Mouse (Mus musculus) ovary, postnatal 36 days (tissue): ENCODE measurements at regions not wholly inside any gene's neighbourhood (a gene's known extent, or its start where the extent isn't known, plus 50 kb on each side); places are given as distances from the start of the nearest gene placed in this dataset.

Source experiments
- DNase-seq: peaks from one replicate; pipeline ENCODE4 v3.0.0; 2022; ENCODE audit warnings: low spot score, mixed read lengths

DNA sequence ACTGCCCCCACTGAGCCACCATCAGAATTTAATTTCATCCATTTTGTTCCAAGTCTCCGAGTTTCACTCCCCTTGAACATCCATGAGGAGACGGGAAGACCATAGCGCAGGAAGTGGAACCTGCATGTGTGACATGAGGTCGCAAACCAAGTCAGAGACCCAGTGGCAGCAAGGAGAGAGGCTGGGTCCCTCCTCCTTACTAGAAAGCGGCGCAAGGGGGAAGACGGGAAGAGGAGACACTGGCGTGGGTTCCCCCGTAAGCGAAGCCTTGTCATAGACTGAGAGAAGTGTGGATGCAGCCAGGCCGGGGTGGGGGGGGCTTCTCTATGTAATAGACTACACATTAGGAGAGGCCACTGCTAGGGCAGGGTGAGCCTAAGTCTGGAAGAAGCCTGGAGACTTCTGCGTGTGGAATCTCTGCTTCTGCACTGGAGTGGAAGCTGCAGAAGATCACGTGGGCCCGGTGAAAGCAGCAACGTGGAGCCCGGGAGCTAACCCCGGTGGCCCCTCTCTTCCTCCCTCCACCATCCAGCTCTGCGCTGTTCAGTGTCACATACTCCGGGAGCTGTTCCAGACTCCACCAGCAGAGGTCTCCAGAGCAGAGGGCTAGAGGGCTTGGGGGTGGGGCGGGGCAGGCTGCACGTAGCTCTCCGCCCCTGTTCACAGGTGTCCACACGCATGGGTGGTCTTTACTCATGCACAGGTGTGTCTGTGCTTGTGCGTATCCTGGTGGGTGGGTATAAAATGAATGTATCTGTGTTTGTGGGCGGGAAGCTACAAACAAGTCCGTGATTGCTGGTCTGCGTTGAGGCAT is 159.4 kb downstream of the Zfp36l2 start:
- peak; percentile 83 for DNase-seq

GRCm38 (mm10) chr17:84027275-84027674 is 160.5 kb downstream of the Zfp36l2 start:
- no peak for DNase-seq

- DNase-seq, result peak; percentile 67
Measured at GRCm38 (mm10) chr17:84026110-84026509, 161.6 kb downstream of the Zfp36l2 start.

GRCm38 (mm10) chr17:84022358-84022757 is 165.4 kb downstream of the Zfp36l2 start:
- DNase-seq, result no peak

GRCm38 (mm10) chr17:84018817-84019216 is 168.9 kb downstream of the Zfp36l2 start:
- DNase-seq, result no peak

GRCm38 (mm10) chr17:84017891-84018290 is 169.9 kb downstream of the Zfp36l2 start:
- no peak for DNase-seq

DNA sequence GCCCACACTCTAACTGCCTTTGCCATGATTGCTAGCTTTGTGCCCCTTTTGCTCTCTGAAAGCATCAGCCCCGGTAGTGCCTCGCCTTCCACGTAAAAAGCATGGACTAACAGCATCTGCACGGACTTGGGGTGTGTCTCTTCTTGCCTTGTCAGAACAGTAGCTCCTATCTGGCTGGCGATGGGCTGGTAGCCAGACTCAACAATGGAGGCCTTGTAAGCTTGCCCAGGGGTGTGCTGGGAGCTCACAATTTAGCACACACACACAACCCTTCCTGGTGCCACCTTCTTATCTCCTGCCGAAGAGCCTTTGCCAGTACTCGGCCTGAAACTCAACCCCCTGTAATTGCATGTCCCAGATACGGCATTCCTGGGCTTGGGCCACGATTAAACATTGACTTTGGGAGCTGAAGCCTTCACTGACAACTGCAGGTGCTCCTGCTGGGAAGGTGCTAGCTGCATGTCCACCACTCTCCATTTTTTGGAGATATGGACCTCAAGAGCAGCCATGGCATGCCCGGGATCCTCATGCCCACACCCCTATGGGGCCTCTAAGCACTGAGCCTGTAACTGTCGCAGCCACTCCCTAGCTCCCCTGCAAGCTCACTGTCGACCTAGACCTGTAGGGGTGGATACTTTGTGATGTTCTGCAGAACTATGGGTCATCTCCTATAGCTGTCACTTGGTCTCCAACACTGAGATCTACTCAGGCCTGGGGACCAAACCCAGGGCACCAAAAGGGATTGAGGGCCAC is 166.7 kb upstream of the Haao start:
- DNase-seq, result no peak

- no peak for DNase-seq
Measured at GRCm38 (mm10) chr17:84010492-84011060, 162.8 kb upstream of the Haao start.

DNA sequence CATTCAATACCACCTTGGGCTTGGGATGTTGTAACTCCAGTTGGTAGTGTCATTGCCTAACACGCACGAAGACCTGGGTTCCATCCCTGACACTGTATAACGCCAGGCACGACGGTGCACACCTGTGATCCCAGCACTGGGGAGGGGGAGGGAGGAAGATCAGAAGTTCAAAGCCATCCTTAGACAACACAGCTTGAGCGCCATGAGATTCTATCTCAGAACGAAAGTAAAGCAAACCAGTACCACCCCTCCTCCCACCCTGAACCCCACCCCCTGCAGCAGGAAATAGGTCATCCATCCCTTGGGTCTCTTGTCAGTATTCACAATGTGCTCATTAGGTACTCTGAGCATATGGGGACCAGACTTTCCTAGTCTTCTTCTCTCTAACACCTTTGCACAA is 162.2 kb upstream of the Haao start:
- no peak for DNase-seq

DNA sequence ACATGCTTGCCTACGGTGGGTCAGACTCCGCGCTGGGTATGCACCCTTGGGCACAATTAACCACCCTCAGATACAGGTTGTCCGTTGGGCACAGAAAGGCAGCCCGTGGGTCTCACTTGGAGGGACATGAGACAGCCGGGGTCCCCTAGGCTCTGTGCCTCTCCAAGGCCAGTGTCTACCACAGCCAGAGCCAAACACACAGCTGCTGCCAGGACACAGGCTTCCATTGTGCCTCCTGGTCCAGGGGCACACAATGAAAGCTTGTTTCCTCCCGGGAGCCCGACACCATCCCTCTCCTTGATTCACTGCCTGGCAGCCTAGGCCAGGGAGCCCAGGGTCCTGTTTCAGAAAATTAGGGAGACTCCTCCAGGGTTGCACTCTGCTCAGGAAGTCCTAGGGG is 161.4 kb upstream of the Haao start:
- no peak for DNase-seq

DNA sequence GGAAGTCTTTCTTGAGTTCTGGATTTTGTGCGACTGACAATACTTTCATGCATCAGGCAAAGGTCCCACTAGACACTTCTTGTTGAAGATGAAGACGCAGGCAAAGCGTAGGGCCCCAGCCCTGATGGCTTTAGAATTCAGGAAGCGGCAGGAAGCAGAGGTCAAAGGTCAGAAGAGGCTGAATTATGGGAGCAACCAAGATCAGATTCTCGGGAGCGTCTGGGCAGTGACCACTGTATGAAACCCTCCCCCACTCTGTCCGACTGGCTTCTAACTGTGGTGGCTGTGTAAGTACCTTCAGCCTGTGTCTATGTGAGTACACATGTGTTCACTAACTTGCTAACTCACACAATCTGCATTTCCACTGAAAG is 160.9 kb upstream of the Haao start:
- no peak for DNase-seq

DNA sequence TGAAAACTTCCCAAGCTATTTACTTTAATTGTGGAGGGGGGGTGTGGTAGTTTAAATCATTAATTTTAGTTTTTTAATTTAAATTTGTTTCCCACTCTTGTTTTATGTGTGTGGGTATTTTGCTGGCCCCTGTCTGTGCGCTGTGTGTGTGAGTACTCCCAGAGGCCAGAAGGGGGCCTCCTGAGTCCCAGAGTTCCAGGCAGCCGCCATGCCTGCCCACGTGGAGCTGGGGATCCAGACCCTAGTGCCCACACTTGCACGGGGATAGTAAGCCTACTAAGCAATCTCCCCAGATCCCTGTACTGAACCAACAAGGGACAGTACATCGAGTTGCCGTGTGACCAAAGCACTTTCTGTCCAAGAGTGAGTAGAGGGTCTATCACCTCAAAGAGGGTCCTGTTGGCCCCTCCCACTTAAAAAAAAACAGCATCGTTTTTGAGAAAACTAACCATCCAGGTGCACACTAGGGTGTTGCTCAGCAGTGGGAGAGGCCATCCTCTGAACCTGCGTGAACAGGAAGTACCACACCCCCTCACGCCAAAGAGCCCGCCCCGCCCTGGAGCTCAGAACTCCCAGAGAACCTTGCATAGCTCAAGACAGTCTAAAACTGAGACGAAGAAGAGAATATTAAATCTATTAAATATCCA is 160.4 kb upstream of the Haao start:
- no peak for DNase-seq

GRCm38 (mm10) chr17:84006748-84007147 is 159.0 kb upstream of the Haao start:
- no peak for DNase-seq

GRCm38 (mm10) chr17:84004237-84004636 is 156.5 kb upstream of the Haao start:
- DNase-seq, result no peak

DNA sequence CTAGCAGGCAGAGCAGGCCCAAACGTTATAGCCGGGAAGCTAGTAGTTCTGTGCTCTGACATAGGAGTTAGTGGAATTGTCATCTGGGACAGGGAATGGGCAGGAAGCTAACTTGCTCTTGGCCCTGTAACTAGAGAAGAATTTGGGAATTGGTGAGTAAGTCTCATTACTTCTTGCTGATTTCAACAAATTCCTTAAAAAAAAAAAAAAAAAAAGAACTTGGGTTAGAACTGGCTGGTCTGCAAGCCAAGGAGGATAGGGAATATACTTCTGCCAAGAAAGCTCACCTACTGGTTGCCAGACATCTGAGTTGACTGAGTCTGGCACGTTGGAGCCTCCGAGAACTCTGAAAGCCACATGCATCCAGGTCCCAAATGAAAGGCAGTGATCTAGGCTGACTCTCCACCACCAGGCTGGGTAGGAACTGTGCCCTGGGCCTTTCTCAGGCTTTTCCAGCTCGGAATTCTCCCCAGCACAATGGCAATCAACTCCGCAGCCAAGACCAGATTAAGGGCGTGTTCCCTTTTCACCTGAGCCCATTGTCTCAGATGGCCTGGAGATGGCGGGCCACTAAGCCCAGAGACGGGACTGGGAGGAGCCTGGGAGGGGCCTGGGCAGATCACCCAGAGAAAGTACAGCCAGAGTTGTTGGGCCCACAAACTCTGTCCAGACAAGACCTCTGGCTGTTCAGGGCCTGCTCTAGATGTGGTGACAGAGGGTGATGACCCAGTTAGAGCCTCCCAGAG is 155.9 kb upstream of the Haao start:
- no peak for DNase-seq

DNA sequence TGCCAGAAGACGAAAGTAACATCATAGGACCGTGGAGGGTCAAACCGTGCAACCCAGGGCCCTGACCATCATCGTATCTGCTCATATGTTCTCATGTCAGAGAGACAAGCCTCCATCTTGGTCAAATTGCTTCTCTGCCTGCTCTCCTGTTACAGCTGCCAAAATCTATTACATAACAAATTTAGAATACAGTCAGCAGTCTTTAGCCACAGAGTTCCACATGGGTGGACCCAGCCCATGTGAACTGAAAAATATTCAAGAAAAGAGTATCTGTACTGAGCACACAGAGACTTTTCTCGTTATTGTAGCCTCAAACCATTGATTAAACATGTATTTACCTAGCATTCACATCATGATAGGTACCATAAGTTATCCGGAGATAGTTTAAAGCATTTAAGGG is 155.2 kb upstream of the Haao start:
- no peak for DNase-seq

DNA sequence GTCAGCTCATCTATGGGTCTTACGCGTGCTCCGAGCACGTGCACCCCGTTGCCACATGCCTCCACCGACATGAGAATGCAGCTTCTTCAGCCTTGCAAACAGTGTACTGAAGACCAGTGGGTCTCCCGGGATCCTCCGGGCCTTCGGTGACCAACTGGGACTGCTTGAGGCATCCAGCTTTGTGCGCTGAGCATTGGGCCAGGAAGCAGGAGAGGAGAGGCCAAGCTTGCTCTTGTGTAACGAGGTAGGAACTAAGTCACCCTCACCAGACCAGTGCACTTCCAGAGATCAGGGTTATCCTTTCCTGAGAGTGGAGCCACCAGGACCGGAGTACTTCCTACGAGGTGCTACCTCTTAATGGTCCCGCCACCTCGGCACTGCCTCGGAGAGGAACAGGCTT is 154.6 kb upstream of the Haao start:
- DNase-seq, result no peak

DNA sequence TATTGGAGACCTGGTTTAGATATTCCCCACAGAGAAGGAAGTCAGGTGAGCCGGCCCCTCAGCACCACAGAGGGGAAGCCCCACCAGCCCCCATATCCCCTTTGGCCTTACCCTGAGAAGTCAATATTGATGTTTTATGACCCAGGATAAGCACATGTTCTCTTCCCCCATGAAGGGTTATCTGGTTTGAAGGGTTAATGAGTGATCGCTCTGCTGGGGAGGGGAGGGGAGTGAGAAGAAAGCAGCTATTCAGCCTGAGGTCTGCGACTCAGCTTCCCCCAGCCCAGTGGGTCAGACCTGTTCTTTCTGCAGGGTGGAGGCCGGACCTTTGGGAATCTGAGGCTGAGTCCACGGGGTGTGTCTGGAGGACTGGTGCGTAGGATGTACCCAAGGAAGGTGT is 152.4 kb upstream of the Haao start:
- no peak for DNase-seq

- no peak for DNase-seq
Measured at GRCm38 (mm10) chr17:83998972-83999545, 151.3 kb upstream of the Haao start.

- DNase-seq, result no peak
Measured at GRCm38 (mm10) chr17:83998341-83998740, 150.6 kb upstream of the Haao start.

DNA sequence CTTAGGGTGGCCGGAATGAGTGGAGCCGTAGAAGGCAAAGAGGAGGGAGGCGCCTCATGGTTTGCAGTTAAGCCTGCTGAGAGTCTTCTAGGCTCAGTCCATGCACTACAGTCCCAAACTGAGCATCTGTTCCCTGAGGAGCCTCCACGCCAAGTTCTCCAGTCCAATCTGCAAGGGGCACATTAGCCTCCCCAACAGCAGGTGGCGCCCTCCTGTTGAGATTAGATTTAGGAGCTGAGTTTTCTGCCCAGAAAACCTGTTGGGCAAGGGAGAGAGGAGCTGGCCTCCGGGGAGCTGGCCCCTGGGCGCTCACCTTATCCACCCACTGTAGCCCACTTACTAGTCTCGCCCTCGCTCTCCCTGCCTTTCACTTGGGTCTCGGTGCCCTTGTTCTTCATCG is 150.0 kb upstream of the Haao start:
- DNase-seq, result peak; percentile 74

DNA sequence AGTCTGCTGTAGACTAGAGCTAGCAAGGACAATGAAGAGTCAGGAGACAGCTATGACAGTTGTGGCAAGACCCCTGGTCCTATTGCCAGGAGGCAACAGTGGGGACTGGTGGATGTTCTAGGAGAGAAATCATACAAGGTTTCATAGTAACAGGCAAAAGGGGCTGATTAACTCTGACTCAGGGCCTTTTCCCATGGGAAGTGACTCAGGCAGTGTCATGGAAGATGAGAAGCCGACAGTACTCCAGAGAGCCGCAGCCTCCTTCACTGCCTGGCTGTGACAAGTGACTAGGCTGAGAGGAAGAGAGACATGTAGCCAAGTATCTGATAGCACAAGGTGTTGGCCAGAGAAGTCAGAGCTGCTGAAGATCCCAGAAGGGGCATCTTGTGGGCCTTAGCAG is 145.3 kb upstream of the Haao start:
- no peak for DNase-seq
